8 mouse cellular contexts compared by ENCODE assay signal in the genomic region with DNA sequence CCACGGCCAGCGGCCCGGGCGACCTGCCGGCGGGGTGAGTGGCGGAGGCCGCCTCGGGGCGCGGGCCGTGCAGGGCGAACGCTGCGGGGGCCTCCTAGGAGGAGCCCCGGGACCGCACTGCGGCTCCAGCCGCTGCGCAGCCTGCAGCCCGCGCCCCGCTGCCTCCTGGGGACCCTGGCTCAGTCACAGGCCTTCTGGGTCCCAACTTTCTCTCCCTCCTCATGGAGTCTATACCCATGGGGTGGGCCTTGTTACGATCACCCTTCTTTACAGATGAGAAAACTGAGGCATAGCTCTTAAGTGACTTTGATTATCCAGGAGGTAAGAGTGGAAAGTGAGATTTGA. TPM values are rescaled to one million over a fixed set of nuclear protein-coding genes. Genes with fewer than 3 reads are reported as not detected.
DNase-seq lines count a peak whose midpoint lies in the region; ATAC-seq and TF ChIP-seq lines count a peak whose summit lies in the region.

No protein-coding gene starts in this region.

- peaks cover 15% of the 10 kb centered on the region for H3K36me3 ChIP-seq in heart, embryonic 13.5 days
- no peaks in the 10 kb centered on the region for H3K36me3 ChIP-seq in ES-E14 (ENCODE audit: control insufficient read depth, insufficient read depth, low read length, poor library complexity, severe bottlenecking)
- no peaks in the 10 kb centered on the region for H3K36me3 ChIP-seq in forebrain, embryonic 14.5 days (ENCODE audit: control insufficient read depth, insufficient read depth, low read length)
- peaks cover 25% of the 10 kb centered on the region for H3K36me3 ChIP-seq in liver, embryonic 14.5 days (replicated peaks; ENCODE audit: control insufficient read depth, insufficient read depth, low read depth)

- in situ Hi-C loops in ES-E14 (cut with MboI; ENCODE audit: low sequenced_read_pairs in 2 of 2, unreplicated experiment in 2 of 2), result no loop called here

- intact Hi-C loops in heart, postnatal 14 days (cut with DNase I), result no loop called here

- no peak; the same call in 1 of the 2 replicates for ATAC-seq in heart, embryonic 13.5 days (ENCODE audit: extremely low read depth, insufficient number of reproducible peaks, low FRiP score, low TSS enrichment)
- peak; percentile 45 for ATAC-seq in forebrain, embryonic 14.5 days
- ATAC-seq in liver, embryonic 14.5 days (ENCODE audit: insufficient read depth), result no peak; the same call in 1 of the 2 replicates

- 3% methylated on average over 16 of the region's 24 CpGs for WGBS in heart, embryonic 13.5 days
- 2% methylated on average over 24 of the region's 24 CpGs for WGBS in forebrain, embryonic 14.5 days
- WGBS in liver, embryonic 14.5 days (ENCODE audit: insufficient replicate concordance), result 3% methylated on average over 24 of the region's 24 CpGs

- peak overlapping the region; percentile 87 for H3K9ac ChIP-seq in heart, embryonic 13.5 days
- peak overlapping the region; percentile 57 for H3K9ac ChIP-seq in ES-E14 (ENCODE audit: insufficient read depth, low read depth, low read length, poor library complexity, severe bottlenecking)
- peak overlapping the region; percentile 77 for H3K9ac ChIP-seq in forebrain, embryonic 14.5 days (ENCODE audit: low read length)
- H3K9ac ChIP-seq in liver, embryonic 14.5 days (replicated peaks), result peak overlapping the region; percentile 95

- H3K27ac ChIP-seq in heart, embryonic 13.5 days (replicated peaks), result peak overlapping the region; percentile 91
- H3K27ac ChIP-seq in ES-E14 (ENCODE audit: insufficient read depth, low read depth, low read length, poor library complexity, severe bottlenecking), result no peak overlapping the region
- H3K27ac ChIP-seq in forebrain, embryonic 14.5 days (ENCODE audit: low read depth, low read length), result no peak overlapping the region
- peak overlapping the region; percentile 97 for H3K27ac ChIP-seq in liver, embryonic 14.5 days

- peak overlapping the region; percentile 67 for H3K4me3 ChIP-seq in heart, embryonic 13.5 days
- H3K4me3 ChIP-seq in ES-E14 (ENCODE audit: insufficient read depth in 1 of 2, low read depth in 1 of 2, low read length in 2 of 2, poor library complexity in 1 of 2, severe bottlenecking in 1 of 2), result peak overlapping the region; percentile 62 to 82
- peak overlapping the region; percentile 56 for H3K4me3 ChIP-seq in forebrain, embryonic 14.5 days (ENCODE audit: low read depth, low read length)
- peak overlapping the region; percentile 68 to 97 for H3K4me3 ChIP-seq in liver, embryonic 14.5 days (ENCODE audit: insufficient read depth in 1 of 2, low read depth in 2 of 2, low read length in 2 of 2)

- no peak for TF ChIP-seq EP300 in liver, embryonic 14.5 days (IDR thresholded peaks at IDR 0.05; ENCODE audit: low read depth)

- no peaks in the 10 kb centered on the region for H3K9me3 ChIP-seq in heart, embryonic 13.5 days
- H3K9me3 ChIP-seq in ES-E14 (ENCODE audit: control insufficient read depth, insufficient read depth, low read depth, low read length), result no peaks in the 10 kb centered on the region
- no peaks in the 10 kb centered on the region for H3K9me3 ChIP-seq in forebrain, embryonic 14.5 days (replicated peaks; ENCODE audit: control insufficient read depth, low read length)
- H3K9me3 ChIP-seq in liver, embryonic 14.5 days (ENCODE audit: control insufficient read depth, low read length), result no peaks in the 10 kb centered on the region

- H3K27me3 ChIP-seq in heart, embryonic 13.5 days (replicated peaks), result no peaks in the 10 kb centered on the region
- H3K27me3 ChIP-seq in forebrain, embryonic 14.5 days (replicated peaks; ENCODE audit: control insufficient read depth, insufficient read depth, low read length), result no peaks in the 10 kb centered on the region
- H3K27me3 ChIP-seq in liver, embryonic 14.5 days (ENCODE audit: control insufficient read depth, insufficient read depth, low read length), result no peaks in the 10 kb centered on the region

- peak overlapping the region; percentile 88 for H3K4me2 ChIP-seq in heart, embryonic 13.5 days
- H3K4me2 ChIP-seq in forebrain, embryonic 14.5 days (ENCODE audit: low read length), result peak overlapping the region; percentile 89
- H3K4me2 ChIP-seq in liver, embryonic 14.5 days (ENCODE audit: low read depth), result peak overlapping the region; percentile 97

- H3K4me1 ChIP-seq in heart, embryonic 13.5 days, result peaks cover 59% of the 10 kb centered on the region
- H3K4me1 ChIP-seq in ES-E14 (ENCODE audit: control insufficient read depth in 2 of 2, insufficient read depth in 2 of 2, low read length in 2 of 2, poor library complexity in 1 of 2), result no peaks in the 10 kb centered on the region; a peak in 1 of 4 replicates
- peaks cover 7% of the 10 kb centered on the region for H3K4me1 ChIP-seq in forebrain, embryonic 14.5 days (ENCODE audit: control insufficient read depth, insufficient read depth, low read length)
- peaks cover 46 to 54% of the 10 kb centered on the region in 2 experiments for H3K4me1 ChIP-seq in liver, embryonic 14.5 days (replicated peaks; ENCODE audit: control insufficient read depth in 2 of 2, insufficient read depth in 2 of 2, low read length in 1 of 2)

- DNase-seq in heart, postnatal 14 days, result no peak
- no peak for DNase-seq in ES-E14 (ENCODE audit: low read depth, low spot score)
- no peak for DNase-seq in forebrain, embryonic 14.5 days (ENCODE audit: low spot score)
- no peak for DNase-seq in liver, embryonic 14.5 days (ENCODE audit: low read depth in 3 of 3, low spot score in 3 of 3)
- no peak for DNase-seq in adrenal gland, postnatal 36 days
- no peak for DNase-seq in adrenal gland, postnatal 14 days
- no peak for DNase-seq in gastrocnemius, postnatal 25 days

- TF ChIP-seq CTCF in liver, embryonic 14.5 days (IDR thresholded peaks at IDR 0.05; ENCODE audit: low read depth), result no peak

TF ChIP-seq in ES-E14, 5 proteins besides CTCF, POLR2A, EP300 and RAD21:
- TF ChIP-seq ZNF384 (IDR thresholded peaks at IDR 0.05; ENCODE audit: low read depth, low read length), result no peak

RNA-seq across cellular contexts. Expression of a gene that starts 0.7 kb away (rescaled TPM):
- polyA plus RNA-seq in heart, embryonic 13.5 days (2015; fragmentation: Nextera tagmentation; extraction: Ambion mirVana), result 8.8 and 9.7 TPM in 2 replicates
- 1 to 10 TPM; 1.2 to 1.6 TPM for total RNA-seq in heart, postnatal 14 days (2021)
- total RNA-seq in ES-E14 (2012; rRNA removed), result 1.7 and 1.9 TPM in 2 replicates
- polyA plus RNA-seq in forebrain, embryonic 14.5 days (2014; fragmentation: Nextera tagmentation; extraction: Ambion mirVana), result 0.54 and 1.0 TPM in 2 replicates
- 8.7 and 11.7 TPM in 2 replicates for polyA plus RNA-seq in liver, embryonic 14.5 days (2012; rRNA removed)
- polyA plus RNA-seq in liver, embryonic 14.5 days (2014; fragmentation: Nextera tagmentation; extraction: Ambion mirVana), result 13.6 and 15.4 TPM in 2 replicates
- 1 to 10 TPM; 4.2 to 5.0 TPM for total RNA-seq in adrenal gland, postnatal 36 days (2021)
- 6.2 and 7.1 TPM in 2 replicates for total RNA-seq in adrenal gland, postnatal 14 days (2021)
- total RNA-seq in gastrocnemius, postnatal 25 days (2021), result under 1 TPM; 0.18 to 0.64 TPM

Comparison
In these comparisons a context has a peak if more than half of its experiments do, and no peak if none do; other contexts are left out.
1. H3K27ac ChIP-seq: peak in heart, embryonic 13.5 days (single experiment) and liver, embryonic 14.5 days (single experiment); none in ES-E14 (single experiment) and forebrain, embryonic 14.5 days (single experiment).
2. Peak in every context shown above with its lines, with median percentiles within 50 percentile points of each other: H3K4me2 ChIP-seq, H3K4me3 ChIP-seq and H3K9ac ChIP-seq.